Mouse (Mus musculus) midbrain, embryonic 16.5 days (tissue): ENCODE measurements around the gene Trip10. TPM values are rescaled to one million over a fixed set of nuclear protein-coding genes. Genes with fewer than 3 reads are reported as not detected.
"Not testable (repeated sequence)": the region's sequence is repeated elsewhere in the genome, so short reads cannot be mapped to it uniquely, and the experiment has no call there.

Source experiments
- ATAC-seq: fragments of 200-750 bp; cut with Nextera tagmentation; 2 replicates; pipeline ENCODE4 v1.8.0; 2017; ENCODE audit warnings: moderate TSS enrichment
- H3K27ac ChIP-seq: fragments of 300-500 bp; sonication (generic); 2 replicates; pipeline ENCODE4 v1.5.1; 2014; ENCODE audit warnings: mild to moderate bottlenecking, low read length, mixed read lengths
- H3K27me3 ChIP-seq: fragments of 300-500 bp; sonication (generic); 2 replicates; pipeline ENCODE4 v1.6.1; 2014; ENCODE audit warnings: low read depth, low read length, mixed read lengths; ENCODE audit not compliant: control insufficient read depth, insufficient read depth
- H3K36me3 ChIP-seq: fragments of 300-500 bp; sonication (generic); 2 replicates; pipeline ENCODE4 v1.6.1; 2014; ENCODE audit warnings: mild to moderate bottlenecking, low read length, moderate library complexity, mixed read lengths; ENCODE audit not compliant: control insufficient read depth, insufficient read depth
- H3K4me1 ChIP-seq: fragments of 300-500 bp; sonication (generic); 2 replicates; pipeline ENCODE4 v1.6.1; 2014; ENCODE audit warnings: mild to moderate bottlenecking, low read length, mixed read lengths; ENCODE audit not compliant: control insufficient read depth, insufficient read depth
- H3K4me2 ChIP-seq: fragments of 300-500 bp; sonication (generic); 2 replicates; pipeline ENCODE4 v1.6.1; 2014; ENCODE audit warnings: mild to moderate bottlenecking, low read length, mixed read lengths
- H3K4me3 ChIP-seq: fragments of 300-500 bp; sonication (generic); 2 replicates; pipeline ENCODE4 v1.5.1; 2014; ENCODE audit warnings: low read depth, mild to moderate bottlenecking, low read length, moderate library complexity, mixed read lengths
- H3K9ac ChIP-seq: fragments of 300-500 bp; sonication (generic); 2 replicates; pipeline ENCODE4 v1.6.1; 2014; ENCODE audit warnings: low read depth, low read length, mixed read lengths
- H3K9me3 ChIP-seq: fragments of 300-500 bp; sonication (generic); replicated peaks from 2 replicates; pipeline ENCODE4 v1.6.1; 2014; ENCODE audit warnings: mild to moderate bottlenecking, low read length, mixed read lengths; ENCODE audit not compliant: control insufficient read depth, poor library complexity, severe bottlenecking
- WGBS: fragments of 180-500 bp; shearing (Covaris S2); extraction: QIAGEN DNeasy Blood & Tissue Kit; methylation state at CpG from one replicate; pipeline ENCODE4 v1.1.7; 2014; 5-methylcytosine and 5-hydroxymethylcytosine counted together
- polyA plus RNA-seq: library from polyadenylated mRNA; unstranded; fragments of >200 nt; fragmentation: Nextera tagmentation; extraction: Ambion mirVana; gene quantifications from 2 replicates; pipeline ENCODE4 v1.2.1, GENCODE M21; 2015

Trip10 gene
- polyA plus RNA-seq, 1 experiment from 2014 or later = 9.2 TPM

DNA sequence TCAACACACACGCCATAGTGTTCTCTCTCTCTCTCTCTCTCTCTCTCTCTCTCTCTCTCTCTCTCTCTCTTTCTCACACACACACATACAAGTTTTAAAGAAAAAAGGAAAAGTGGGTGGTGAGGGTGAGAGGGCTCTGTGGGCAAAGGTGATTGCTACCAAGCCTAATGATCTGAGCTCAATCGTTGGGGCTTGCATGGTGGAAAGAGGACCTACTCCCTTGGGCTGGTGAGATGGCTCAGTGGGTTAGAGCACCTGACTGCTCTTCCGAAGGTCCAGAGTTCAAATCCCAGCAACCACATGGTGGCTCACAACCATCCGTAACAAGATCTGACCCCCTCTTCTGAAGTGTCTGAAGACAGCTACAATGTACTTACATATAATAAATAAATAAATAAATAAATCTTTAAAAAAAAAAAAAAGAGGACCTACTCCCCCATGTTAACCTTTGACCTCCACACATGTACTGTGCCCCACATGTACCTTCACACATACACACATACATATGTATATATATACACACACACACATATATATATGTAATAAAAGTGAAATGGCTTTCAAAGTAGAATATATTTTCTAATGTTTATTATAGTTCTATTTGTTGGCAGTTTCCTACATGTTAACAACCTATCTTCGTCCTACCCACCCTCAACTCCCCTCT lies 28.5 kb downstream of the Trip10 start:
- not testable (repeated sequence) for ATAC-seq, H3K4me1 ChIP-seq, H3K4me2 ChIP-seq, H3K27ac ChIP-seq, H3K36me3 ChIP-seq, H3K4me3 ChIP-seq, H3K9me3 ChIP-seq, H3K9ac ChIP-seq
- H3K27me3 ChIP-seq = peaks cover 11% of the 10 kb centered on the region
- 88% methylated on average over 4 of the region's 5 CpGs for WGBS

DNA sequence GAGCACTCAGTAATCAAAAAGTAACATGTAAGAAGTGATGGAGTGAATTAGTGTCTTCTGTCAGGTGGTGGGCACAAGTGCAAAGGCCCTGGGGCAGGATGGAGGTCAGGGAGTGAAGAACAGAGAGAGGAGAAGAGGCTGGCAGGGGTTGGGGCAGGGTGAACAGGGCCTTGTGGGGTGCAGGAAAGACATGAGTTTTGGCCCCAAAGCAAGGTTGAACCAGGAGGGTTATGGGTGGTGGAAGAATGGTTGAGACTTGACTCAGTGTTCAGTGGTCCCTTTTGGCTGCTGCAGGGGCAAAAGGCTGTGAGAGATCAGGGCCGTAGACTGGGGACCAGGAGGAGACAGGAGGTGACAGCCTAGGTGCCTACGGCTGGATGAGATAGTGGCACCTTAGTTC lies 29.3 kb downstream of the Trip10 start:
- Histone ChIP-seq H3K36me3 (no peaks in the 10 kb centered on the region), H3K27ac (no peak overlapping the region), H3K4me1 (peaks cover 7% of the 10 kb centered on the region), H3K9ac (no peak overlapping the region), H3K4me3 (no peak overlapping the region), H3K9me3 (no peaks in the 10 kb centered on the region), H3K4me2 (no peak overlapping the region), H3K27me3 (peaks cover 4% of the 10 kb centered on the region; the same call in 1 of the 2 replicates)
- WGBS = 96% methylated on average over 2 of the region's 2 CpGs
- ATAC-seq = no peak

DNA sequence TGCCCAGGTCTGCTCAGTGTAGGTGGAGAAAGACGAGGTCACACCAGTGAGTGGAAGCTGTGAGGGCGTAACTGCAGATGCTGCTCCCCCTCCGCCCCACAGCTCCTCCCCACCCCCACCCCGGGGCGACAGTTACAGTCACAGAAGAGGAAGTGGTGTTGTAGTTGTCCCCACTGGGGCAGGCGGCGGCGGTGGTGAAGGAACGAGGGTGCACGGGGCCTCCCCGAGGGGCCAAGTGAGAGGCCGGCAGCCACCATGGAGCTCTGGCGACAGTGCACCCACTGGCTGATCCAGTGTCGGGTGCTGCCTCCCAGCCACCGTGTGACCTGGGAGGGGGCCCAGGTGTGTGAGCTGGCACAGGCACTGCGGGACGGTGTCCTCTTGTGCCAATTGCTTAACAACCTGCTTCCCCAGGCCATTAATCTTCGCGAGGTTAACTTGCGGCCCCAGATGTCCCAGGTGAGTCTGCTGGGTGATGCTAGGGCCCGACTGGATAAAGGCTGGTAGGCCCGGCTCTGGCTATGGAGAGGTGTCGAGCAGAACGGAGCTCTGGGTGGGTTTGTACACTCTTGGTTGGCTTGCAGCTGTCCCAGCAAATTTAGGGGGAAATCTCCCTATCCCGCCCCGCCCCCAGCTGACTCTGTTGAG lies 29.8 kb downstream of the Trip10 start, which contains the start of gene Vav1:
Gene Vav1 (plus strand): TSS at position 158 of the 648 bp plus-strand sequence.
- ATAC-seq = no peak
- H3K4me1 ChIP-seq = peaks cover 7% of the 10 kb centered on the region
- H3K27ac ChIP-seq = no peak within 1 kb of the TSS
- H3K4me2 ChIP-seq = no peak within 1 kb of the TSS
- no peaks in the 10 kb centered on the region for H3K9me3 ChIP-seq
- no peak within 1 kb of the TSS for H3K9ac ChIP-seq
- no peaks in the 10 kb centered on the region for H3K36me3 ChIP-seq
- WGBS = 75% methylated on average over 25 of the region's 26 CpGs
- no peaks in the 10 kb centered on the region; the same call in 1 of the 2 replicates for H3K27me3 ChIP-seq
- H3K4me3 ChIP-seq = no peak within 1 kb of the TSS

DNA sequence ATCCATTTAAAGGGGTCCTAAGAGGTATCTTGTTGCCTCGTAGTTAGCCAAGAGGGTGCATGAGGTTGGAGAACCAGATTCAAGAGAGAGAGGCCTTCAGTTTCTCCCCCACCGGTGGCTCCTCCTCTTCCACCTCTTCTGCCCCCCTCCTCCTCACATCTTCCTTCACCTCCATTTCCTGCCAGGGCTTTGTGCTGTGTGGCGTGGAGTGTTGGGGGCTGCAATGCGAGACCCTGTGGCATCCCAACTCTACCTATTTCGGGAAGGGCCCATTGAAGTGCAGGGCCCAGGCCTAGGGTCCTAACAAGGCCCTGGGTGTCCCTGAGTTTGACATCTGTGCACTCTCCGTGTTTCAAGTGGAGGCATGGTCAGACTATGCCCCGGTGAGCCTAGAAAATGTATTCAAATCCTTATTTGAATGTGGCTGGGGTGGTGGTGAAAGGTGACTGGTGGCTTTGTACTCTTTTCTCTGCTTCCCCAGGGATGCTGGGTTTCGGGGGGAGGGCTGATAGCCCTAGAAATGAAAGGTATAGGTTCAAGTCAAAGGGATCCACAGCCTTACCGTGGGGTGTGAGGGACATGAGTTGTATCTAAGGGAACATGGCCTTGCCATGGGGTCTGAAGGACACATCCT lies 30.5 kb downstream of the Trip10 start:
- no peak overlapping the region for H3K27ac ChIP-seq
- H3K9me3 ChIP-seq = no peaks in the 10 kb centered on the region
- no peaks in the 10 kb centered on the region; the same call in 1 of the 2 replicates for H3K27me3 ChIP-seq
- no peak overlapping the region for H3K9ac ChIP-seq
- ATAC-seq = no peak
- H3K4me2 ChIP-seq = no peak overlapping the region
- H3K4me3 ChIP-seq = no peak overlapping the region
- WGBS = 60% methylated on average over 9 of the region's 9 CpGs
- H3K36me3 ChIP-seq = no peaks in the 10 kb centered on the region
- H3K4me1 ChIP-seq = peaks cover 7% of the 10 kb centered on the region

DNA sequence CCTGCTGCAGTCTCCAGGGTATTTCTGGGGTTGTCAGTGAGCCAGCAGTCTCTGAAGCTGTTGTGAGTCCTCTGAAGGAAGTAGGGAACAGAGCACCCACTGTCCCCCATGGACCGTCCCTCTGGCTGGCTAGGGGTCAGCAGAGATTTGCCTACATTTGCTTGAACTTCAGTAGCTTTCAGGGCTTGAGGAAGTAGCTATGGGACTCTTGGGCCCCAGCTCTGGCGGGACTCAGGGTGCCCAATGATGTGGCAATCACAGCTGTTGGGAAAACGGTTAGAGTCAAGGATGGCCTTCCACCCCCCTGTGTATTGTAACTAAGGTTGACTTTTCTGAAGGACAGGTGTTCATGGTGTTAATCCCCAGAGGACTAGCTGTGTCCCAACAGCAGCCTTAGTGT lies 31.2 kb downstream of the Trip10 start:
- no peaks in the 10 kb centered on the region; the same call in 1 of the 2 replicates for H3K27me3 ChIP-seq
- no peaks in the 10 kb centered on the region for H3K36me3 ChIP-seq
- no peak for ATAC-seq
- H3K27ac ChIP-seq = no peak overlapping the region
- H3K4me1 ChIP-seq = peaks cover 7% of the 10 kb centered on the region
- no peak overlapping the region for H3K4me3 ChIP-seq
- H3K9me3 ChIP-seq = no peaks in the 10 kb centered on the region
- no peak overlapping the region for H3K4me2 ChIP-seq
- H3K9ac ChIP-seq = no peak overlapping the region
- WGBS = 74% methylated on average over 3 of the region's 3 CpGs

DNA sequence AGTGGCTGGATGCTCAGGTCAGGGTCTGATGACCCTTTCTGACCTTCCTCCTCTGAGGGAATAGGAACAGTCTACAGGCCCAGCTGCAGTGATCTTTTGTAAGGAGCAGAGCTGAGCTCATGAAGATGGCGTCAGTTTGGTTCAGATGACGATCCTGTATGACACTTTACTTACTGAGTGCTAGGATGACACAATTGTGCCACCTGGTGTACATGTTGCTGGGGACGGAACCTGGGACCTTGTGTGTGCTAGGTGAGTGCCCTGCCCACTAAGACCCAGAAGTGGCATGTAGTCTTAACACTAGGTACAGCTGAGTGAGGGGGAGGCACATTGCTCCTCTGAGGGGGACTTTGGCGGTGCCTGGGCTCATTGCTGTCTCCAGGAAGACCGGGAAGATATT lies 34.7 kb downstream of the Trip10 start:
- Histone ChIP-seq H3K36me3 (no peaks in the 10 kb centered on the region), H3K9me3 (no peaks in the 10 kb centered on the region), H3K4me3 (no peak overlapping the region), H3K4me1 (no peaks in the 10 kb centered on the region), H3K27me3 (no peaks in the 10 kb centered on the region), H3K27ac (no peak overlapping the region), H3K9ac (no peak overlapping the region), H3K4me2 (no peak overlapping the region)
- WGBS = 80% methylated on average over 5 of the region's 5 CpGs
- ATAC-seq = no peak

DNA sequence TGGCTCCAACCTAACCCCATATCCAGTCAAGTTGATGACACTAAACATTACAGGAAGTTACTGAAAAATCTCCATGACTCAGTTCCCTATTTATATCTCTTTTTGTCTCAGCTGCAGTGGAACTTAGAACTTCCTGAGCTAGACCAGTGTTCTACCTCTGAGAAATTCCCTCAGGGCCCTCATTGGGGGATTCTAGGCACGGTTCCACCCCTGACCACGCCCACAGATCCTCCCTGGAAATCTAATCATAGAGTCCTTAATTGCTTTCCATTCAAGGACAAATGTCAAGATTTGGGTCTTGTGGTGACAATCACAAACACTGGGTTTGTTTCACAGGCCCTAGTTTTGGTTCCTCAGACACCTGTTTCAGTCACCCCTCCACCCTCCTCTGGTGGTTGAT lies 35.8 kb downstream of the Trip10 start:
- Histone ChIP-seq H3K9ac (no peak overlapping the region), H3K9me3 (no peaks in the 10 kb centered on the region), H3K4me1 (no peaks in the 10 kb centered on the region), H3K4me3 (no peak overlapping the region), H3K27ac (no peak overlapping the region), H3K4me2 (no peak overlapping the region), H3K27me3 (no peaks in the 10 kb centered on the region), H3K36me3 (no peaks in the 10 kb centered on the region)
- WGBS = 74% methylated on average over 2 of the region's 2 CpGs
- no peak for ATAC-seq

DNA sequence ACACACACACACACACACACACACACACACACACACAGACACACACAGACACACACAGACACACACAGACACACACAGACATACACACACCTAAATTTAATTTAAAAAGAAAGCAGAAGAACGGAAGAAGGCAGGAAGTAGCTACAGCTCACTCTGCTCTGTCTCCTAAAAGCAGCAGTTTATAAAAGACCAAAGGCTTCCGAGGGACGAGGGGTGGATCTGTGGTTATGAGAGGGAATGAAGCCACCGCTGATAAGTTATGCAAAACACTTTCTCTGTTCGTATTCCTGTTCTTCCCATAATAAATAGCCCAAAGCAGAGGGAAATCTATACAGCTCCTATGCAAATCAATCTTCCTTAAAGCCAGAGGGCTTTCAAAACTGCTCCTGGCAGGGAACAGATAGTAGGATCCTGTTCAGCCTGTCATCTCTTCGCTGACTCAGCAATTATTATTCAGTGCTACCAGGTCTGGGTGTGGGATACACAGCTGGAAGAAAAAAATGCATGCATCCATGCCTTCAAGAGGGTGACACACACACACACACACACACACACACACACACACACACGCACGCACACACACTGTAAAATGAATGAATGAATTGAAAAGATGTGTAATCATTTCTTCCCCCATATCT lies 37.6 kb downstream of the Trip10 start:
- peak; percentile 64 for ATAC-seq
- Histone ChIP-seq H3K4me2 (no peak overlapping the region), H3K9ac (no peak overlapping the region), H3K4me3 (no peak overlapping the region), H3K36me3 (no peaks in the 10 kb centered on the region), H3K4me1 (no peaks in the 10 kb centered on the region), H3K27ac (no peak overlapping the region), H3K9me3 (no peaks in the 10 kb centered on the region), H3K27me3 (no peaks in the 10 kb centered on the region)
- 57% methylated on average over 8 of the region's 8 CpGs for WGBS

DNA sequence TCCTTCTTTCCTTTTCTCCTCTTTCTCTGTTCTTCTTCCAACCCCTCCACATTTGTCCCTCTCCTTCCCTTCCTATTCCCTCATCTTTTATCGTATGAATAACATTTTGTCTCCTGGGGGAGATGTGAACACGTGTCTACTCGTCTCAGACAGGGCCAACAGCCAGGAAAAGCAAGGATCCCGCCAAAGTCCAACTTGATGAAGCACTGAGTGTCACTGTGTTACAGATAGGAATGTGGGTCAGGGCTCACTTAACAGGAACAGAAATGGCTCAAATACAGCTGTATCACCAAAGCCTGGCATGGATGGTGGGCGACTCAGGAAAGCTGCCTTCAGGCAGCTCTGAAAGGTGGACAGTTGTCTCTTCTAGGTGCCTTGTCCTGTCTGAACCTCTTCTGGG lies 40.0 kb downstream of the Trip10 start:
- no peak overlapping the region for H3K4me3 ChIP-seq
- no peaks in the 10 kb centered on the region for H3K36me3 ChIP-seq
- H3K4me1 ChIP-seq = no peaks in the 10 kb centered on the region
- ATAC-seq = no peak
- no peak overlapping the region for H3K9ac ChIP-seq
- no peaks in the 10 kb centered on the region for H3K27me3 ChIP-seq
- H3K4me2 ChIP-seq = no peak overlapping the region
- 86% methylated on average over 5 of the region's 5 CpGs for WGBS
- H3K9me3 ChIP-seq = no peaks in the 10 kb centered on the region
- H3K27ac ChIP-seq = no peak overlapping the region
